8 mouse cellular contexts compared by ENCODE assay signal in genomic region chr11:79624801-79625302, GRCm38 (mm10). TPM values are rescaled to one million over a fixed set of nuclear protein-coding genes. Genes with fewer than 3 reads are reported as not detected.
DNase-seq lines count a peak whose midpoint lies in the region; ATAC-seq lines count a peak whose summit lies in the region.

No protein-coding gene starts in this region.

- peak; percentile 48 for ATAC-seq in common myeloid progenitor, adult 5-6 weeks (replicated peaks; ENCODE audit: low read depth, poor library complexity, severe bottlenecking)
- ATAC-seq in inflammation-experienced regulatory T-cells, adult 6 months: no peak

- intact Hi-C loops in gastrocnemius, postnatal 36 days (cut with DNase I): loop anchor here (1.0 to 5.0 kb wide), 2 partner anchors 63 to 297 kb away; no protein-coding TSS in a partner anchor

- peak; percentile 46 to 65 for DNase-seq in CD8-positive naive resting alpha-beta T cell, adult 2 months (ENCODE audit: low read depth in 2 of 2, low spot score in 2 of 2)
- peak; percentile 91 for DNase-seq in ZHBTc4 (ENCODE audit: low read depth, low spot score)
- peak; percentile 58 to 60 for DNase-seq in gastrocnemius, postnatal 36 days
- DNase-seq in kidney, postnatal 36 days: peak; percentile 67 to 82
- peak; percentile 82 for DNase-seq in lung, postnatal 10 days
- peak; percentile 60 for DNase-seq in right cerebral cortex, postnatal 14 days

RNA-seq across cellular contexts. Expression of gene Rab11fip4, which starts 33.8 kb away (rescaled TPM):
- total RNA-seq in common myeloid progenitor, adult 5-6 weeks (2017): 1.5 and 1.9 TPM in 2 replicates
- under 1 TPM; 0.44 to 0.77 TPM for total RNA-seq in gastrocnemius, postnatal 36 days (2021)
- polyA plus RNA-seq in inflammation-experienced regulatory T-cells, adult 6 months (2017; shearing (Covaris generic)): 10 to 100 TPM; 10.3 to 14.3 (median 12.6) TPM
